Mouse (Mus musculus) heart, postnatal 0 days (tissue): ENCODE measurements around the gene Pmpcb.

Experiments
- CTCF ChIP-seq: IDR thresholded peaks from 2 replicates; pipeline ENCODE4 v1.5.1; 2016; ENCODE audit warnings: antibody characterized with exemption, control low read depth, low read depth
- EP300 ChIP-seq: IDR thresholded peaks from 2 replicates; pipeline ENCODE4 v1.6.1; 2016; ENCODE audit warnings: antibody characterized with exemption, low read depth

DNA sequence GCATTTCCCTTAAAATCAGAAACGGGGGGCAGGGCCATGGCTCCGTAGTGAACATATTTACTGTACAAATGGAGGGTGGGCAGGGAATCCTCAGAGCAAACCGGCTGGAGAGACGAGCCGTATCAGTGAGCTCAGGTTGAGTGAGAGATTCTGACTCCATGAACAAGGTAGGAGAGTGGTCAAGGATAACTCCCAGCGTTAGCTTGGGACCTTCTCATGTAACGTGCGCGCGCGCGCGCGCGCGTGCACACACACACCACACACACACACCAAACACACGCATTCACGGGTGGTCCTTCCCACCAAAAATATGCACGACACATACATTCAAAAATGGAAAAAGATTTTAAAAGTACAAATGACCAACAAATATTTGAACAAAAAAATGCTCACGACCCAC, 1.8 kb upstream of the Pmpcb start:
- no peak for TF ChIP-seq CTCF
- no peak for TF ChIP-seq EP300
